Mouse (Mus musculus) hindbrain, postnatal 0 days (tissue): ENCODE results near the gene 9930022D16Rik. TPM values are rescaled to one million over a fixed set of nuclear protein-coding genes. Genes with fewer than 3 reads are reported as not detected.
A peak's percentile ranks its signal among the peaks of the same experiment; 100 is the strongest.

Experiments
- ATAC-seq: fragments of 200-750 bp; cut with Nextera tagmentation; 2 replicates; pipeline ENCODE4 v1.8.0; 2017; ENCODE audit warnings: mild to moderate bottlenecking, moderate TSS enrichment, moderate library complexity
- DNase-seq: peaks from one replicate; pipeline ENCODE4 v3.0.0-alpha.2; 2015; ENCODE audit warnings: low spot score
- H3K27ac ChIP-seq: fragments of 300-500 bp; sonication (generic); 2 replicates; pipeline ENCODE4 v1.5.1; 2014; ENCODE audit warnings: mild to moderate bottlenecking
- H3K27me3 ChIP-seq: fragments of 300-500 bp; sonication (generic); 2 replicates; pipeline ENCODE4 v1.6.1; 2014; ENCODE audit warnings: low read length, mixed read lengths; ENCODE audit not compliant: insufficient read depth
- H3K36me3 ChIP-seq: fragments of 300-500 bp; sonication (generic); 2 replicates; pipeline ENCODE4 v1.6.1; 2014; ENCODE audit warnings: low read length, mixed read lengths; ENCODE audit not compliant: insufficient read depth
- H3K4me1 ChIP-seq: fragments of 300-500 bp; sonication (generic); 2 replicates; pipeline ENCODE4 v1.6.1; 2014; ENCODE audit warnings: antibody characterized with exemption, low read length, mixed read lengths; ENCODE audit not compliant: insufficient read depth
- H3K4me2 ChIP-seq: fragments of 300-500 bp; sonication (generic); 2 replicates; pipeline ENCODE4 v1.6.1; 2014; ENCODE audit warnings: low read depth, mild to moderate bottlenecking, low read length, moderate library complexity, mixed read lengths
- H3K4me3 ChIP-seq: fragments of 300-500 bp; sonication (generic); 2 replicates; pipeline ENCODE4 v1.5.1; 2014; ENCODE audit warnings: low read length
- H3K9ac ChIP-seq: fragments of 300-500 bp; sonication (generic); replicated peaks from 2 replicates; pipeline ENCODE4 v1.6.1; 2014; ENCODE audit warnings: mild to moderate bottlenecking, low read length, moderate library complexity, mixed read lengths
- H3K9me3 ChIP-seq: fragments of 300-500 bp; sonication (generic); 2 replicates; pipeline ENCODE4 v1.6.1; 2016; ENCODE audit warnings: low read length, mixed read lengths
- CTCF ChIP-seq: IDR thresholded peaks from 2 replicates; pipeline ENCODE4 v1.5.1; 2016; ENCODE audit warnings: antibody characterized with exemption, control low read depth, low read depth
- WGBS: fragments of 180-500 bp; shearing (Covaris S2); extraction: QIAGEN DNeasy Blood & Tissue Kit; methylation state at CpG from one replicate; pipeline ENCODE4 v1.1.7; 2014; 5-methylcytosine and 5-hydroxymethylcytosine counted together
- polyA plus RNA-seq: library from polyadenylated mRNA; unstranded; fragments of >200 nt; fragmentation: Nextera tagmentation; extraction: Ambion mirVana; gene quantifications from 2 replicates; pipeline ENCODE4 v1.2.1, GENCODE M21; 2015
- total RNA-seq: library from RNA; depleted of rRNA; stranded (reverse); fragments of >200 nt; gene quantifications from 2 replicates; pipeline ENCODE4 v1.2.3, GENCODE M21; 2014

Gene 9930022D16Rik
- total and polyA plus RNA-seq, 2 experiments from 2014 or later = not detected

DNA sequence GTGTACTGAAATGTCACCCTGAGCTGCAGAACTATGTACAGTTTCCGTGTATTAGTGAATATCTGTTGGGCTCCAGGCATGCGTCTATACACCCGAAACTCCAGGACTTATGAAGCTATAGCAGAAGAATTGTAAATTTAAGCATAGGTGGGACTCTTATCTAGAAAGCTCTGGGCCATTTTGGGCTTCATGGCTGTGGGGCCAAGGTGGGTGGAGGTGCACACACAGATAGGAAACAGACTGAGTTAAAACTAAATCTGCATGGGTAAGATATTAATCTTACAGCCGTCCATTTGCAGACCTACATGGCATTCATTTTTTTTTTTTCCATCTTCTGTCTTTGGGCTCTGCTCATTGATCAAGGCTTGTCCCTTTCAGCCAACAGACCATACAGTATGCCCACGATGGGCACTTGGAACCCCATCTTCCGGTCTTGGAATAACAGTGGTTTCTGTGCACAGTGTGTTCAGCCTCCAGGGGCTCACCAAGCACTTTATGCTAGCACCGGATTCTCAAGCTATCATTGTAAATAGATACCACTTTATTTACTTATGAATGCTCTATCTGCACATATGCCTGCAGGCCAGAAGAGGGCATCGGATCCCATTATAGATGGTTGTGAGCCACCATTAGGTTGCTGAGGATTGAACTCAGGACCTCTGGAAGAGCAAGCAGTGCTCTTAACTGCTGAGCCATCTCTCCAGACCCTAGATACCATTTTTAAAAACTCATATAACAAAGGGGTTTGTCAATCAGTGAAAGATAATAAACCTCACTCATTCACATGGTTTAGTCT lies 29.9 kb downstream of the 9930022D16Rik start:
- no peak; the same call in 1 of the 2 replicates for TF ChIP-seq CTCF
- H3K4me1 ChIP-seq = no peaks in the 10 kb centered on the region
- no peak overlapping the region for H3K9ac ChIP-seq
- H3K4me2 ChIP-seq = no peak overlapping the region
- no peaks in the 10 kb centered on the region for H3K27me3 ChIP-seq
- H3K27ac ChIP-seq = no peak overlapping the region
- H3K36me3 ChIP-seq = no peaks in the 10 kb centered on the region
- H3K9me3 ChIP-seq = no peaks in the 10 kb centered on the region
- no peak overlapping the region for H3K4me3 ChIP-seq
- WGBS = 90% methylated on average over 8 of the region's 8 CpGs
- no peak for ATAC-seq
- DNase-seq = no peak

DNA sequence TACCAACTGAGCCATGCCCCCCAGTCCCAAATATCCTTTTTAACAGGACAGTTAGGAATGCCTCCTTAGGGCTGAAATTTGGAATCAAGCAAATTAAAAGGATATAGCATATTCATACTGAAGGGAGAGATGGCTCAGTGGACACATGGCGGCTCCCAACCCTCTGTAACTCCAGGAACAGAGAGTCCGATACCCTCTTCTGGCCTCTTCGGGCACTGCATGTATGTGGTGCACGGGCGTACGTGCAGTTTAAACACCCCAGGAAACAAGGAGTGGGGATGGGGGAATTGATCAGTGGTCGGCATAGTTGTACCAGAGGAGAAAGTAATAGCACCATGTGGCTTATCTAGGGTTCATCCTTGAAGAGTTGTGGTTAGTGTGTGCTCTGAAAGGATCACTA lies 30.9 kb downstream of the 9930022D16Rik start:
- H3K27ac ChIP-seq = no peak overlapping the region
- no peak for ATAC-seq
- no peak overlapping the region for H3K4me3 ChIP-seq
- H3K4me1 ChIP-seq = no peaks in the 10 kb centered on the region
- H3K27me3 ChIP-seq = no peaks in the 10 kb centered on the region
- TF ChIP-seq CTCF = peak; percentile 52
- DNase-seq = peak; percentile 38
- no peaks in the 10 kb centered on the region for H3K36me3 ChIP-seq
- H3K9me3 ChIP-seq = no peaks in the 10 kb centered on the region
- no peak overlapping the region for H3K9ac ChIP-seq
- WGBS = 51% methylated on average over 7 of the region's 7 CpGs
- H3K4me2 ChIP-seq = no peak overlapping the region

DNA sequence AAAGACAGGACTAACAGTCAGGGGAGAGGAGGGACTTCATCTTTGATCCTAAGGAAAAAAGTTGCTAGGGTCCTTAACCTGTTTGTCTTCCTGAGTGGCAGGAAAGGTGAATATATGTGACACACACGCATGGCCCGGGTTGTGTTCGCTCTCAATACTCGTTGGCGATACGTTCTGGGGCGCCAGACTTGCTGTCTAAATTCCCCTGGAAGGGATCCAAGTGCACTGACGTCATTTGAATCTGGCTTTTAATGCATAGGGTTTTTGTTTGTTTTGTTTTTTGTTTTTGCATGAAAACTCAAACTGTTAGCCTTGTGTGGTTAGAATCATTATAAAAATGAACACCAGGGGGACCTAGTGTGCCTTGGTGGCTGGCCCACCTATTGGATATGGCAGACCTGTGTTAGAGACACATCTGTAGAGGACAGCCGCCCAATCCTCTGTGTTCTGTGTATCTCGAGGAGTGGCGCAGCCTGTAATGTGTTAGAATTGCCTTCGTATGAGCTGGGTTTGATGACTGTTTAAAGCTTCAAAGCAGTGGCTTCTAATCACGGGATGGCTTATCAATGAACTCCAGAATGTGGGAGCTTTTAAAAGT lies 31.8 kb downstream of the 9930022D16Rik start:
- Histone ChIP-seq H3K9me3 (no peaks in the 10 kb centered on the region), H3K4me3 (no peak overlapping the region), H3K9ac (no peak overlapping the region), H3K4me2 (no peak overlapping the region), H3K36me3 (no peaks in the 10 kb centered on the region), H3K27me3 (no peaks in the 10 kb centered on the region), H3K4me1 (no peaks in the 10 kb centered on the region), H3K27ac (no peak overlapping the region)
- TF ChIP-seq CTCF = peak; percentile 84
- peak; percentile 84 for DNase-seq
- ATAC-seq = peak; percentile 70
- whole genome bisulfite sequencing = 52% methylated on average over 13 of the region's 13 CpGs

DNA sequence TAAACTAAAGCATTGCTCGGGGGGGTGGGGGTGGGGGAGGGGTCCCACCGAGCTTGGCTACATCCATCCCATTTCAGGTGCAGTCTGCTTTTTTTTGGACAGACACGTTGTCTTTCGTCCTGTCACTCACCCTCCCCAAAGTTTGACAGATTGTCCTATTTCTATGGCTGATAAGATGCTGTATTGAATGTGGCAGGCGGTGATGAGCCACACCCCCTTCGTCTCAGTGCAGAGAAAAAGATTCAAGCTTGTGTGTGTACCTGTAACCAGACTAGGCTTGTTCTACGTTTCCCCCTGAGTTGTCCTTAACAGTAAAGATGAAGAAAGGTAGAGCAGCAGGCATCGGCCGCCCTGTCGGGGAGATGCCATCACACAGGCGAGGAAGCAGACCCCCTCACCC lies 37.5 kb downstream of the 9930022D16Rik start:
- DNase-seq = no peak
- no peak overlapping the region for H3K27ac ChIP-seq

DNA sequence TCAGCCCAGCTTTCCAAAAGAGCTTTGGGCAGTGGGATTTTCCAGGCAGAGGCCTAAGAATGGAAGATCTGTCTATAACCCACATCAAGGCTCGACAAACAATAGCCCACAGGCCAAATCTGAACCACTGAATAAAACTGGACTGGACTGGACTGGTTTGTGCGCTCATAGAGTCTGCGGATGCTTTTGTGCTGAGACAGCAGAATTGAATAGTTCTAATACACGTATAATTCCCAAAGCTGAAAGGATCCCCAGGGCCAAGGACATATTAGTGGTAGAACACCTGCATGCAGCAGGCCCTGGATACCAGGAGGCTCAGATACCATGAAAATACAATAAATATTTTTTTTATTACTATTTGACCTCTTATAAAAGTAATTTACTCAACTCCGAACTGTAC lies 42.5 kb downstream of the 9930022D16Rik start:
- no peak for TF ChIP-seq CTCF
- no peak overlapping the region for H3K27ac ChIP-seq
- no peak for DNase-seq
- no peak overlapping the region for H3K4me3 ChIP-seq
- H3K4me2 ChIP-seq = no peak overlapping the region
- WGBS = 89% methylated on average over 5 of the region's 5 CpGs
- peaks cover 5% of the 10 kb centered on the region; the same call in 1 of the 2 replicates for H3K36me3 ChIP-seq
- no peaks in the 10 kb centered on the region for H3K27me3 ChIP-seq
- ATAC-seq = no peak
- no peaks in the 10 kb centered on the region for H3K4me1 ChIP-seq
- H3K9me3 ChIP-seq = no peaks in the 10 kb centered on the region
- H3K9ac ChIP-seq = no peak overlapping the region

More for the DNA sequence above, 37.5 kb downstream of the 9930022D16Rik start:
- Histone ChIP-seq H3K4me2 (no peak overlapping the region), H3K9ac (no peak overlapping the region), H3K36me3 (peaks cover 5% of the 10 kb centered on the region; the same call in 1 of the 2 replicates), H3K4me3 (no peak overlapping the region), H3K4me1 (no peaks in the 10 kb centered on the region), H3K9me3 (no peaks in the 10 kb centered on the region), H3K27me3 (no peaks in the 10 kb centered on the region)
- TF ChIP-seq CTCF = no peak
- WGBS = 87% methylated on average over 11 of the region's 11 CpGs
- no peak for ATAC-seq

DNA sequence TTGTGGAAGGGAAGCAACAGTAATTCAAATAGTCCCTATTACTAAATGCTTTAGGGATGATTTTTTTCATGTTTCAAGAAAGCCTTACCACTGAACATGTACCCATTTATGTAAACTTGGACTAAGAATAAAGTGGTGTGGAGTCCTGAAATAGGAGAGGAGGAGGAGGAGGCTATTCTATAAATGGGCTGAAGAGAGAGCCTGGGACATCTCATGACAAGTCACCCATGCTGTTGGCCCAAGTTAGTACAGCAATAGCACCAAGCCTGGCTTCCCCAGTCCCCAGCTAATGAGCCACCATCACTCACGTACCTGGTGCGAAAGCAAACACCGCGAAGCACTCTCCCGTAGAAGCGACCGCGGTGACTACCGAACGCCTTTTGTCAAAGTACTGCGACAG lies 44.4 kb downstream of the 9930022D16Rik start:
- no peak for DNase-seq
- ATAC-seq = no peak
- Histone ChIP-seq H3K27ac (no peak overlapping the region), H3K4me2 (no peak overlapping the region), H3K27me3 (no peaks in the 10 kb centered on the region), H3K9ac (no peak overlapping the region), H3K4me1 (no peaks in the 10 kb centered on the region), H3K9me3 (no peaks in the 10 kb centered on the region), H3K36me3 (peaks cover 10% of the 10 kb centered on the region; the same call in 1 of the 2 replicates), H3K4me3 (no peak overlapping the region)
- TF ChIP-seq CTCF = no peak
- 92% methylated on average over 11 of the region's 11 CpGs for WGBS

DNA sequence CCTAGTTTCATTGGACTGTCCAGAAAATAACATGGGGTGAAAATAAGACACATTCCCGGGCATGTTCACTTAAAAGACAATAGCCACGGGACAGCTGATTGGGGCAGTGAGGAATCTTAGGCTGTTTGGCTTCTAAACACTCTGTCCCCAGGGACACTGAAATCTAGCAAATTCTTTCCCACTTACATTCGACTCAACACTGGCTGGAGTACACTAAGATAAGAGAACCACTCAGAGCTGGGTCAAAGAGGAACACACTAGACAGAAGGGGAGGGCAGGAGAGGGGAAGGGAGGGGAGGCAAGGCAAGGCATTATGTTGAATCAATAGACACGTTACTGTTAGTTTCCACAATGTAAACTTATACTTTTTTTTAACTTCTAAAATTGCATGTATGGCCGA lies 46.9 kb downstream of the 9930022D16Rik start:
- WGBS = 73% methylated on average over 5 of the region's 5 CpGs
- Histone ChIP-seq H3K4me3 (no peak overlapping the region), H3K4me2 (no peak overlapping the region), H3K36me3 (peaks cover 6% of the 10 kb centered on the region; the same call in 1 of the 2 replicates), H3K27ac (no peak overlapping the region), H3K9ac (no peak overlapping the region), H3K9me3 (no peaks in the 10 kb centered on the region), H3K4me1 (no peaks in the 10 kb centered on the region), H3K27me3 (no peaks in the 10 kb centered on the region)
- no peak for ATAC-seq
- TF ChIP-seq CTCF = no peak
- DNase-seq = no peak
